Mouse (Mus musculus): ENCODE measurements around the gene Gabrr2.

GRCm38 (mm10) chr4:33111358-33111757 lies 48.6 kb downstream of the Gabrr2 start:
- no peak for TF ChIP-seq MAFK (IDR thresholded peaks at IDR 0.05; ENCODE audit: insufficient read depth, low read depth, low read length)
- TF ChIP-seq ZNF384 (IDR thresholded peaks at IDR 0.05; ENCODE audit: low read depth, low read length) = no peak
- TF ChIP-seq ZC3H11A (IDR thresholded peaks at IDR 0.05; ENCODE audit: borderline replicate concordance, low read depth, low read length) = no peak
